Comparison of ENCODE assay signal across 22 mouse cellular contexts in the genomic region with DNA sequence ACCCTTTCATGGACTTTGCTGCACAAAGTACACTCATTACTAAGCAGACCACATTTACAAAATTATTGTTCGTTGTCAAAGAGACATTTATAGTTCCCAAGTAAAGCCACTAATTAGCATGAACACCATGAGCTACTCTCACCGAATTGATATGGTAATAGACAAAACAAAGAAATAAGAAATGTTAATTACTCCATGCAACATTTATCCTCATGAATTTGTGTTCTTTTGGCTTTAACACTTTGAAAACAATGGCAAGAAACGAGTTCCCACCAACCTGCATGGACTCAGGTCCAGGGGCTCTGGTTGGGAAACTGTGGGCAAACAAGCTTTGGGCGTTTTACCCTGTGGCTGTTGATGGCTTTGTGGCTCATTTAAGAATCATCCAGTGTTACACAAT.
DNase-seq lines count a peak whose midpoint lies in the region; ATAC-seq and TF ChIP-seq lines count a peak whose summit lies in the region.
"Had no signal": no experiment of that assay in that cellular context is flagged by ENCODE, and none has a peak within 500 bp of the region (broad histone marks: within the 10 kb centered on the region; RNA-seq: fewer than 3 reads in every experiment).

No protein-coding gene starts in this region.

- no peaks in the 10 kb centered on the region for H3K36me3 ChIP-seq in neural tube, embryonic 12.5 days
- H3K36me3 ChIP-seq in neural tube, embryonic 15.5 days = no peaks in the 10 kb centered on the region
- H3K36me3 ChIP-seq in hindbrain, embryonic 11.5 days (ENCODE audit: control insufficient read depth, insufficient read depth, low read length) = no peaks in the 10 kb centered on the region
- H3K36me3 ChIP-seq: embryonic facial prominence, embryonic 12.5 days had no signal

- 32% methylated on average over 4 of the region's 4 CpGs for WGBS in neural tube, embryonic 12.5 days
- 16% methylated on average over 4 of the region's 4 CpGs for WGBS in neural tube, embryonic 15.5 days
- 52% methylated on average over 4 of the region's 4 CpGs for WGBS in hindbrain, embryonic 11.5 days
- 39% methylated on average over 4 of the region's 4 CpGs for WGBS in olfactory bulb, adult 2 months

- TF ChIP-seq POLR2A in olfactory bulb, adult 2 months (IDR thresholded peaks at IDR 0.05; ENCODE audit: insufficient read depth, low read depth, low read length) = no peak

- no peak overlapping the region for H3K4me3 ChIP-seq in layer of hippocampus, adult 2 months
- H3K4me3 ChIP-seq in neural tube, embryonic 12.5 days = no peak overlapping the region
- no peak overlapping the region for H3K4me3 ChIP-seq in neural tube, embryonic 15.5 days (replicated peaks)
- no peak overlapping the region for H3K4me3 ChIP-seq in hindbrain, embryonic 11.5 days (ENCODE audit: low read depth, low read length)
- H3K4me3 ChIP-seq in olfactory bulb, adult 2 months (ENCODE audit: insufficient read depth, low read depth, low read length) = no peak overlapping the region
- H3K4me3 ChIP-seq: embryonic facial prominence, embryonic 12.5 days; erythroblast, embryonic 14.5 days; heart, adult 2 months; myocyte had no signal

- TF ChIP-seq CTCF in layer of hippocampus, adult 2 months (conservative IDR thresholded peaks at IDR 0.05) = no peak
- TF ChIP-seq CTCF in olfactory bulb, adult 2 months (IDR thresholded peaks at IDR 0.05; ENCODE audit: insufficient read depth, low read depth, low read length) = no peak

- H3K4me1 ChIP-seq in neural tube, embryonic 12.5 days = peaks cover 5% of the 10 kb centered on the region; the same call in 1 of the 2 replicates
- H3K4me1 ChIP-seq in neural tube, embryonic 15.5 days = peaks cover 3% of the 10 kb centered on the region; the same call in 1 of the 2 replicates
- H3K4me1 ChIP-seq in hindbrain, embryonic 11.5 days (replicated peaks; ENCODE audit: control insufficient read depth, insufficient read depth, low read length) = no peaks in the 10 kb centered on the region
- H3K4me1 ChIP-seq in olfactory bulb, adult 2 months (ENCODE audit: control insufficient read depth, insufficient read depth, low read length) = peaks cover 2% of the 10 kb centered on the region; the same call in 1 of the 2 replicates
- H3K4me1 ChIP-seq: embryonic facial prominence, embryonic 12.5 days had no signal

- no peak overlapping the region for H3K9ac ChIP-seq in neural tube, embryonic 12.5 days
- H3K9ac ChIP-seq in neural tube, embryonic 15.5 days (replicated peaks) = no peak overlapping the region
- H3K9ac ChIP-seq in hindbrain, embryonic 11.5 days (ENCODE audit: low read depth, low read length) = no peak overlapping the region
- H3K9ac ChIP-seq: embryonic facial prominence, embryonic 12.5 days had no signal

- peak overlapping the region; percentile 73 for H3K27ac ChIP-seq in layer of hippocampus, adult 2 months
- H3K27ac ChIP-seq in neural tube, embryonic 12.5 days = no peak overlapping the region
- no peak overlapping the region for H3K27ac ChIP-seq in neural tube, embryonic 15.5 days (replicated peaks)
- no peak overlapping the region for H3K27ac ChIP-seq in hindbrain, embryonic 11.5 days (ENCODE audit: low read depth, low read length)
- H3K27ac ChIP-seq in olfactory bulb, adult 2 months (ENCODE audit: insufficient read depth, low read depth, low read length) = 0 out of 2 replicates have a peak overlapping the region, but pooled peaks have one; percentile 63
- H3K27ac ChIP-seq: embryonic facial prominence, embryonic 12.5 days; heart, adult 2 months; stomach, postnatal 0 days had no signal

- peak; percentile 50; the same call in 1 of the 2 replicates for ATAC-seq in neural tube, embryonic 12.5 days (ENCODE audit: low FRiP score, low read depth)
- ATAC-seq in neural tube, embryonic 15.5 days (ENCODE audit: low FRiP score) = no peak
- peak; percentile 30; the same call in 1 of the 2 replicates for ATAC-seq in hindbrain, embryonic 11.5 days (ENCODE audit: low FRiP score)
- ATAC-seq in granulocyte monocyte progenitor cell, adult 5-6 weeks (replicated peaks; ENCODE audit: poor library complexity, severe bottlenecking) = no peak

- H3K27me3 ChIP-seq in neural tube, embryonic 12.5 days (replicated peaks) = no peaks in the 10 kb centered on the region
- no peaks in the 10 kb centered on the region for H3K27me3 ChIP-seq in neural tube, embryonic 15.5 days (replicated peaks)
- no peaks in the 10 kb centered on the region for H3K27me3 ChIP-seq in hindbrain, embryonic 11.5 days (ENCODE audit: control insufficient read depth, insufficient read depth, low read length)
- H3K27me3 ChIP-seq: CH12.LX; embryonic facial prominence, embryonic 12.5 days had no signal

- H3K4me2 ChIP-seq in neural tube, embryonic 12.5 days (replicated peaks) = no peak overlapping the region
- H3K4me2 ChIP-seq in neural tube, embryonic 15.5 days = no peak overlapping the region
- no peak overlapping the region for H3K4me2 ChIP-seq in hindbrain, embryonic 11.5 days (replicated peaks; ENCODE audit: low read depth, low read length)
- H3K4me2 ChIP-seq: embryonic facial prominence, embryonic 12.5 days had no signal

- DNase-seq in layer of hippocampus, adult 2 months (ENCODE audit: low spot score in 2 of 2) = peak in 1 of 2 experiments; percentile 11
- DNase-seq in layer of hippocampus, adult 9-10 months (ENCODE audit: low spot score) = no peak
- no peak for DNase-seq in hindbrain, embryonic 11.5 days (ENCODE audit: low spot score)
- DNase-seq in kidney, postnatal 10 days = no peak
- DNase-seq: cerebellum, adult 9-11 months; gastrocnemius, postnatal 14 days; heart, adult 2 months; kidney, adult 11 months; layer of hippocampus, postnatal 36 days; left cerebral cortex, postnatal 4 days; lung, adult 18-20 months; lung, postnatal 14 days; right cerebral cortex, adult 18-20 months had no signal

- H3K9me3 ChIP-seq in neural tube, embryonic 12.5 days = 0 out of 2 replicates have a peak, but pooled peaks cover 4% of the 10 kb centered on the region
- H3K9me3 ChIP-seq in neural tube, embryonic 15.5 days (replicated peaks) = no peaks in the 10 kb centered on the region
- no peaks in the 10 kb centered on the region for H3K9me3 ChIP-seq in hindbrain, embryonic 11.5 days (ENCODE audit: control insufficient read depth, low read length)
- H3K9me3 ChIP-seq: embryonic facial prominence, embryonic 12.5 days had no signal

Comparison
In these comparisons a context has a peak if more than half of its experiments do, and no peak if none do; other contexts are left out.
1. ATAC-seq: peak in neural tube, embryonic 12.5 days (single experiment) and hindbrain, embryonic 11.5 days (single experiment); none in neural tube, embryonic 15.5 days (single experiment) and granulocyte monocyte progenitor cell, adult 5-6 weeks (single experiment).
2. H3K27ac ChIP-seq: peak in layer of hippocampus, adult 2 months (single experiment) and olfactory bulb, adult 2 months (single experiment); none in neural tube, embryonic 12.5 days (single experiment), neural tube, embryonic 15.5 days (single experiment) and hindbrain, embryonic 11.5 days (single experiment).